Mouse (Mus musculus) embryonic fibroblast, embryonic 13.5 days (primary cell): ENCODE measurements around the gene Zfp948.

ENCODE experiments used
- CTCF ChIP-seq: IDR thresholded peaks from 2 replicates; pipeline ENCODE4 v1.5.1; 2011; ENCODE audit warnings: mild to moderate bottlenecking, control low read depth, low read length, moderate library complexity, borderline replicate concordance; ENCODE audit not compliant: insufficient read depth
- POLR2A ChIP-seq: IDR thresholded peaks from 2 replicates; pipeline ENCODE4 v1.6.1; 2011; ENCODE audit warnings: low read depth, mild to moderate bottlenecking, control low read depth, low read length, moderate library complexity

DNA sequence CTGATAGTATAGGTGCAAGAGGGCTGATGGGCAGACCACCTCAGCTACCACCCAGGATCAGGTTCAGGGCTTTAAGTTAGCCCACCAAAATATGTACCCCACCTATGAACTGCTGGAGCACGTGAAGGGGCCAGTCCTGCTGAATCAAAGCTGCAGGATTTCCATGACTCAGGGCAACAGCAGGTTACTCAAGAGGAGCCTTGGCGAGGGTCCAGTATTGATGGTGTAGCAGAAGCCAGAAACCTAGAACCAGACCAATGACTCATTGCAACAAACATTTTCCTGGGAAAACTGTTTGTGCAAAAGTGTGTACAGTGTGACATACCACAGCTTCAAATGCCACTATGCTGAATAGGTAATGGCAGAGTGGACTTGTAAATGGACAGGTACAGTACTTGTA, 9.0 kb upstream of the Zfp948 start:
- TF ChIP-seq POLR2A, result no peak
- no peak for TF ChIP-seq CTCF
